Mouse (Mus musculus) heart, embryonic 16.5 days (tissue): ENCODE measurements around the gene Ghrl. TPM values are rescaled to one million over a fixed set of nuclear protein-coding genes. Genes with fewer than 3 reads are reported as not detected.
"Not testable (repeated sequence)": the region's sequence is repeated elsewhere in the genome, so short reads cannot be mapped to it uniquely, and the experiment has no call there.

Source experiments
- ATAC-seq: fragments of 200-750 bp; cut with Nextera tagmentation; replicated peaks from 2 replicates; pipeline ENCODE4 v1.8.0; 2017; ENCODE audit warnings: moderate number of reproducible peaks; ENCODE audit not compliant: insufficient read depth, low FRiP score; ENCODE audit errors: extremely low read depth
- H3K27ac ChIP-seq: fragments of 300-500 bp; sonication (generic); 2 replicates; pipeline ENCODE4 v1.5.1; 2014; ENCODE audit warnings: mild to moderate bottlenecking, low read length, control low read depth, moderate library complexity
- H3K27me3 ChIP-seq: fragments of 300-500 bp; sonication (generic); 2 replicates; pipeline ENCODE4 v1.6.1; 2014; ENCODE audit warnings: low read length, mixed read lengths; ENCODE audit not compliant: control insufficient read depth, insufficient read depth
- H3K36me3 ChIP-seq: fragments of 300-500 bp; sonication (generic); 2 replicates; pipeline ENCODE4 v1.6.1; 2014; ENCODE audit not compliant: control insufficient read depth, insufficient read depth
- H3K4me1 ChIP-seq: fragments of 300-500 bp; sonication (generic); 2 replicates; pipeline ENCODE4 v1.6.1; 2014; ENCODE audit warnings: low read length, mixed read lengths; ENCODE audit not compliant: control insufficient read depth, insufficient read depth
- H3K4me2 ChIP-seq: fragments of 300-500 bp; sonication (generic); 2 replicates; pipeline ENCODE4 v1.6.1; 2014; ENCODE audit warnings: low read depth, mild to moderate bottlenecking, control low read depth, low read length
- H3K4me3 ChIP-seq: fragments of 300-500 bp; sonication (generic); 2 replicates; pipeline ENCODE4 v1.5.1; 2014; ENCODE audit warnings: mild to moderate bottlenecking, control low read depth, low read length
- H3K9ac ChIP-seq: fragments of 300-500 bp; sonication (generic); 2 replicates; pipeline ENCODE4 v1.6.1; 2014; ENCODE audit warnings: low read length, control low read depth
- H3K9me3 ChIP-seq: fragments of 300-500 bp; sonication (generic); replicated peaks from 2 replicates; pipeline ENCODE4 v1.6.1; 2016; ENCODE audit warnings: low read length; ENCODE audit not compliant: control insufficient read depth
- WGBS: fragments of 180-500 bp; shearing (Covaris S2); extraction: QIAGEN DNeasy Blood & Tissue Kit; methylation state at CpG from one replicate; pipeline ENCODE4 v1.1.7; 2014; 5-methylcytosine and 5-hydroxymethylcytosine counted together
- polyA plus RNA-seq: library from polyadenylated mRNA; unstranded; fragments of >200 nt; fragmentation: Nextera tagmentation; extraction: Ambion mirVana; gene quantifications from 2 replicates; pipeline ENCODE4 v1.2.1, GENCODE M21; 2015

Gene Ghrl
- polyA plus RNA-seq, 1 experiment from 2014 or later = 0.30 TPM

DNA sequence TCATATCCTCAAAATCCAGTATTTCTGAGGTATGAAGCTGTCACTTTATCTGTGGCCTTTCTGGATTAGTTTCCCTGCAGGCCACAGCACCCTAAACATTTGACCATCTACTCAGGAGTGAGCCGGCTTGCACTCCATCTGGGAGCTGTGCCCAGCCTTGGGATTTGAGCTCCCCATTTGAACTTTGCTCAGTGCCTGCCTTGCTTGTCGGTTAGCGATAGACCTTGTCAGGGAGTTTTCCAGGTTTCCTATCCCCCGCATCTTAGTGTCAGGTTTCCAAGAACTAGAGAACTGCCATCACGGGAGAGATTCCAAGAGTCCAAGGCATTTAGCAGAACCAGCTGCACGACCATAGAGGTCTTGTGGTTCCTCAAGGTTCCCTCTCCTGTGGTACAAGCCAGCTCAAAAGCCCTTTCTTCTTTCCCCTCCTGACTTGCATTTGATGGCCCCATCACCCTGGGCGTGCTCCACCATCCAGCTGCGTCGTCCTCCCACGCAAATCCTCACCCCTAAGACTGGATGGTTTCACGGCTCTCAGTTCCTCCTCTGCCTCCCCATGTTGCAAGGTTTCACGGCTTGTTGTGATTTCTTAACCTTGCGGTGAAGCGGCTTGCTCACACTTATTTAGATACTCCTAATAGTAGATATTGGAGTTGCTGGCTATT is 42.5 kb downstream of the Ghrl start:
- Histone ChIP-seq H3K9ac (no peak overlapping the region), H3K4me3 (no peak overlapping the region), H3K27ac (no peak overlapping the region), H3K9me3 (no peaks in the 10 kb centered on the region), H3K36me3 (no peaks in the 10 kb centered on the region), H3K27me3 (no peaks in the 10 kb centered on the region), H3K4me2 (no peak overlapping the region), H3K4me1 (no peaks in the 10 kb centered on the region)
- no peak for ATAC-seq
- 60% methylated on average over 14 of the region's 14 CpGs for WGBS

DNA sequence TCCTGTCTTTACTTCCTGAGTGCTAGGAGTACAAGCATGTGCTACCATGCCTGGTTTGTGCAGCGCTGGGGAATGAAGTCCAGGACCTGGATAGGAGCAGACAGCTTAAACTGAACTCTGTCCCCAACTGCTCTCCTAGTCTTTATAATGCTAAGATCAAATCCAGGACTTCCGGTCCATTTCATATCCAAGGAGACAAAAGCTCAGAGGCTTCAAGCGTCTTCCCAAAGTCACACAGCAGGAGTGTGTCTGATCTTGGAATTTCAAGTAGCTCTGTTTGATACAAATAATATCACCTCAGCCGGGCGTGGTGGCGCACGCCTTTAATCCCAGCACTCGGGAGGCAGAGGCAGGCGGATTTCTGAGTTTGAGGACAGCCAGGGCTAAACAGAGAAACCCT is 43.7 kb downstream of the Ghrl start:
- H3K9me3 ChIP-seq = peaks cover 6% of the 10 kb centered on the region
- no peaks in the 10 kb centered on the region for H3K27me3 ChIP-seq
- no peak overlapping the region for H3K4me3 ChIP-seq
- H3K4me2 ChIP-seq = no peak overlapping the region
- WGBS = 93% methylated on average over 9 of the region's 9 CpGs
- peaks cover 5% of the 10 kb centered on the region for H3K36me3 ChIP-seq
- no peaks in the 10 kb centered on the region for H3K4me1 ChIP-seq
- H3K9ac ChIP-seq = no peak overlapping the region
- no peak for ATAC-seq
- H3K27ac ChIP-seq = no peak overlapping the region

DNA sequence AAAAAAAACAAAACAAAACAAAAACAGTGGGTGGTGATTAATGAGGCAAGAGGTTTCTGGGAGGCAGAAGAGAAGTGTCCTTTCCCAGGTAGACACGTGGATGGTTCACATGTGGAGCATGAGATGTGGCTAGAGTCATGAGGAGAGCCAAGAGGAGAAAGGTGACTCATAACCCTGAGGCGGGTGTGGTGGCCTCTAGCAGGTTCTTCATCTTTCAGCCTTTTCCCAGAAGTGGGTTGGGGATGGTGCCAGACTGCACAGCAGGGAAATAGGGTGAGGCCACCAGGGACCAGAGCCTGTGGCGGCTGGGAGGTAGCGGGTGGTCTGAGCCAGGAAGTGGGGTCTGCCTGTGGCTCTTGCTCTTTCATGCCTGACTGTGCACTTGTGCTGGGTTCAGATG is 44.4 kb downstream of the Ghrl start:
- no peak for ATAC-seq
- Histone ChIP-seq H3K4me2 (no peak overlapping the region), H3K27me3 (no peaks in the 10 kb centered on the region), H3K4me3 (no peak overlapping the region), H3K36me3 (peaks cover 5% of the 10 kb centered on the region), H3K27ac (no peak overlapping the region), H3K4me1 (no peaks in the 10 kb centered on the region), H3K9me3 (peaks cover 6% of the 10 kb centered on the region), H3K9ac (no peak overlapping the region)
- WGBS = 74% methylated on average over 4 of the region's 4 CpGs

DNA sequence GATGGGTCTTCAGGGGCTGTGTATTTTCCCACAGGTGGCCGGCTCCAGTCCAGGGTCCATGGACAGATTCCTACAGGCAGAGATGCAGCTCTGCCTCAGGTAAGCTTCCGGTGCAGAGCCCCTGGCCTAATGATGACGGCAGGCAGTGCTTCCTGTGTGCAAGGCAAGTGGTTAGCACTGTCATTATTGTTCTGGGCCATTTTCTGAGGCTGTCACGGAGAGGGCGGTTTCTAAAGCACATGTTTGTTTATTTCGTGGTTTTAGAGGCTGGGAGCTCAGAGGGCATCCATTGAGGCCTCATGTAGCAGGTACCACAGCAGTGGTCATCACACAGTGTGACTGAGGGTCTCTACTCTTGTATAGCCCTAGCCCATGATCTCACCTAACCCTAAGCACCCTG is 46.7 kb downstream of the Ghrl start:
- WGBS = 78% methylated on average over 6 of the region's 6 CpGs
- H3K9me3 ChIP-seq = peaks cover 6% of the 10 kb centered on the region
- ATAC-seq = no peak
- no peak overlapping the region for H3K27ac ChIP-seq
- H3K4me3 ChIP-seq = no peak overlapping the region
- no peak overlapping the region for H3K9ac ChIP-seq
- peaks cover 5% of the 10 kb centered on the region for H3K36me3 ChIP-seq
- H3K4me2 ChIP-seq = no peak overlapping the region
- peaks cover 7% of the 10 kb centered on the region for H3K4me1 ChIP-seq
- no peaks in the 10 kb centered on the region for H3K27me3 ChIP-seq

DNA sequence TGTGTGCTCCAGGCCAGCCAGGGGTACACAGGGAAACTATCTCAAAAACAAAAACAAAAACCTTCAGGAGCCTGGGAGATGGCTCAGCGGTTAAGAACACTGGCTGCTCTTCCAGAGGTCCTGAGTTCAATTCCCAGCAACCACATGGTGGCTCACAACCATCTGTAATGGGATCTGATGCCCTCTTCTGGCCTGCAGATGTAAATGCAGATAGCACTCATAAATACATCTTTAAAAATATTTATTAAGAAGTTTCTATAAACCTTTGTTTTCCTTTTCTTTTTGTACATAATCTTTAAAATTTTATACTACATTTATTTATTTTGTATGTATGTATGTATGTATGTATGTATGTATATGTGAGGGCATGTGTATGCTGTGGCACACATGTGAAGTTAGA is 47.7 kb downstream of the Ghrl start:
- 85% methylated on average over 1 of the region's 1 CpGs for WGBS
- H3K4me1 ChIP-seq, ATAC-seq, H3K4me3 ChIP-seq, H3K36me3 ChIP-seq, H3K4me2 ChIP-seq, H3K27me3 ChIP-seq, H3K9me3 ChIP-seq, H3K27ac ChIP-seq, H3K9ac ChIP-seq: not testable (repeated sequence)

DNA sequence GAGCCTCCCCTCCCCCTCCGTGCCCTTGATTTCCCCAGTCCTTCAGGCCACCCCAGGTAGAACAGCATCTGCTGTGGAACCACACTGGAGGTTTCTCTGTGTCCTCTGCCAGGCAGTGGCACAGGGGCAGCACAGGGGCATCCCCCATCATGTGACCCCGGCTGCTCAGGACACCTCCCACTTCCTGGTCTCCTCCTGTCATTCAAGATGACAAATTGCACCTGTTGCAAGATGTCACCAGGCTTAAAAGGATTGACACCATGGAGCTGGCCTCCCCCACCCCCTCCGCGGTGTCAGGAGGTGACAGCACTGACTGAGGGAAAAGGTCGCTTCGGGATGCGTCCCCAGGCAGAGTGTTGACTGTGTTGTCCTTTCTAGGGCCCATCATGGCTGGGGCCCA is 49.9 kb downstream of the Ghrl start:
- Histone ChIP-seq H3K27ac (no peak overlapping the region), H3K9ac (no peak overlapping the region), H3K4me1 (peaks cover 7% of the 10 kb centered on the region), H3K36me3 (peaks cover 5% of the 10 kb centered on the region), H3K9me3 (peaks cover 6% of the 10 kb centered on the region), H3K4me3 (no peak overlapping the region), H3K27me3 (no peaks in the 10 kb centered on the region), H3K4me2 (no peak overlapping the region)
- WGBS = 60% methylated on average over 7 of the region's 7 CpGs
- ATAC-seq = no peak; the same call in 1 of the 2 replicates

DNA sequence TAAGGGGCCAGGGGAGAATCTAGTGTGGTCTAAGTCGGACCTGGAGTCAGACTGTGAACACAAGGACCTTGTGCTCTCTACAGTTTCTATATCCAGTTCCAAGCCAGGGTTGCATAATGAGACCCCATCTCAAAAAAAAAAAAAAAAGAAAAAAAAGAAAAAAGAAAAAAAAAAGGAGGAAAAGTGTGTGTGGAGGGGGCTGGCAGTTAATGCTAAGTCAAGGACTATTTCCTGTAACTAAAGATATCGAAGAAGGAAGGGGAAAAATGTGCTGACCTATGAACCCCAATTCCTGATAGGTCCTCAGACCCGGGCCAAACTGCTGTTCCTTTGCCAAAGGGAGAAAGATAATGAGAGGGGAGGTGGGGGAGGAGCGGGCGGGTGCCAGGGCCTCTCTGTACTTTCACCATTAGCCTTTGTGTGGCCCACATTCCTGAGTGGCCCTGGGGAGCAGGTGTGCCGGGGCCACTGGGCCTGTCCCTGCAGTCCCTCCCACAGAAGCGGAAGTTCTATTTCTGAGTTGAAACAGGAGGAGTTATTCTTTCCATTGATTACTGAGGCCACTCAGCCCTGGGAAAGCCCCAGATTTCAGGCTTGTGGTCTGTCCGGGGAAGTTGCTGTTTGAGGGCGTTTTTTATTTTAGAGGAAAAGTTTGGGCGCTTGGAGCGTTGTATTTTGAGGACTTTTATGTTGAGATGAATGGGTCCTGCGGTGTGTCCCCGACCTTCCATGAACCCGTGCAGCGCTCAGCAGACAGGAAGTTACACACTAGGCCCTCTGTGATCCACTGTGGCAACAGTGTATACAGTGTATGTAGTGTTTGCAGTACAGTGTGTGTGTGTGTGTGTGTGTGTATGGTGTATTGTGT is 51.2 kb downstream of the Ghrl start:
- peak overlapping the region; percentile 71 for H3K27ac ChIP-seq
- H3K9ac ChIP-seq = no peak overlapping the region
- 37% methylated on average over 15 of the region's 15 CpGs for WGBS
- peak overlapping the region; percentile 6; the same call in 1 of the 2 replicates for H3K4me2 ChIP-seq
- peak; percentile 66 for ATAC-seq
- H3K36me3 ChIP-seq = peaks cover 5% of the 10 kb centered on the region
- no peak overlapping the region for H3K4me3 ChIP-seq
- peaks cover 7% of the 10 kb centered on the region for H3K4me1 ChIP-seq
- peaks cover 6% of the 10 kb centered on the region for H3K9me3 ChIP-seq
- no peaks in the 10 kb centered on the region for H3K27me3 ChIP-seq

DNA sequence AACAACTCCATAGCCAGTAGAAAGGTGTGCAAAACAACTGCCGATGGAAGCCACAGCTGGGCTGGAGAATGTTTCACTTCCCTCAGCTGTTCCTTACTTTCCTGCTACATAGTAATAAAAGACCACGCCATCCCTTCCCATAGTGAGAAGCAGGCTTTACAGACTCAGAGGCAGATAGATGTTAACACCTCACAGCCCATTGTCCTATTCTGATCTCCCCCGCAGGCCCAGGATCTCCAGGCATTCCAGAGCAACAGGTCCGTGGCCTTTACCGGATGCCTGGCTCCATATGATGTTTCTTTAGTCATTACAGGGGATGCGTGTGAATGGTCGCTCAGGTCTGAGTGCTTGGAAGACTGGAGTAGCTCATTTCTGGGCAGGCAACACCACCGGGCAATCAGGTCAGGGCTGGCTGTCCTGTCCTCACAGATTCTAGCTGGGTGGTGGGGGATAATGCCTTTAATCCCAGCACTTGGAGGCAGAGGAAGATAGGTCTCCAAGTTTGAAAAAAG is 52.0 kb downstream of the Ghrl start:
- Histone ChIP-seq H3K4me1 (peaks cover 7% of the 10 kb centered on the region), H3K27me3 (no peaks in the 10 kb centered on the region), H3K9me3 (peaks cover 9% of the 10 kb centered on the region), H3K27ac (peak overlapping the region; percentile 67), H3K36me3 (peaks cover 8% of the 10 kb centered on the region), H3K4me2 (no peak overlapping the region), H3K4me3 (no peak overlapping the region), H3K9ac (no peak overlapping the region)
- no peak for ATAC-seq
- 57% methylated on average over 8 of the region's 8 CpGs for WGBS
